Comparison of ENCODE assay signal across 12 mouse cellular contexts in genomic region chr8:91711981-91712598, GRCm38 (mm10).
DNase-seq lines count a peak whose midpoint lies in the region; ATAC-seq and TF ChIP-seq lines count a peak whose summit lies in the region.
"Had no signal": no experiment of that assay in that cellular context is flagged by ENCODE, and none has a peak within 500 bp of the region (broad histone marks: within the 10 kb centered on the region; RNA-seq: fewer than 3 reads in every experiment).

No protein-coding gene starts in this region.

- peak overlapping the region; percentile 73; the same call in 1 of the 2 replicates for H3K4me2 ChIP-seq in heart, postnatal 0 days (ENCODE audit: low read depth, low read length)
- H3K4me2 ChIP-seq in hindbrain, embryonic 13.5 days, result no peak overlapping the region; the same call in 1 of the 2 replicates
- peak overlapping the region; percentile 57; the same call in 1 of the 2 replicates for H3K4me2 ChIP-seq in midbrain, embryonic 16.5 days (ENCODE audit: low read length)

- no peak for TF ChIP-seq EP300 in heart, postnatal 0 days (IDR thresholded peaks at IDR 0.05; ENCODE audit: low read depth)

- peaks cover 3% of the 10 kb centered on the region; the same call in 1 of the 2 replicates for H3K9me3 ChIP-seq in heart, postnatal 0 days (replicated peaks; ENCODE audit: control insufficient read depth, low read length)
- no peaks in the 10 kb centered on the region for H3K9me3 ChIP-seq in hindbrain, embryonic 13.5 days
- H3K9me3 ChIP-seq in midbrain, embryonic 16.5 days (replicated peaks; ENCODE audit: control insufficient read depth, low read length, poor library complexity, severe bottlenecking), result no peaks in the 10 kb centered on the region
- H3K9me3 ChIP-seq: limb, embryonic 15.5 days had no signal

- peaks cover 6% of the 10 kb centered on the region for H3K4me1 ChIP-seq in heart, postnatal 0 days (ENCODE audit: control insufficient read depth, insufficient read depth)
- H3K4me1 ChIP-seq in hindbrain, embryonic 13.5 days (replicated peaks), result peaks cover 74% of the 10 kb centered on the region
- peaks cover 54% of the 10 kb centered on the region for H3K4me1 ChIP-seq in midbrain, embryonic 16.5 days (ENCODE audit: control insufficient read depth, insufficient read depth, low read length)

- no peak overlapping the region for H3K27ac ChIP-seq in heart, postnatal 0 days (ENCODE audit: low read depth)
- H3K27ac ChIP-seq in hindbrain, embryonic 13.5 days, result peak overlapping the region; percentile 48; the same call in 1 of the 2 replicates
- H3K27ac ChIP-seq in midbrain, embryonic 16.5 days (ENCODE audit: low read length), result no peak overlapping the region
- H3K27ac ChIP-seq: limb, embryonic 15.5 days had no signal

- WGBS in heart, postnatal 0 days, result 50% methylated on average over 6 of the region's 6 CpGs
- WGBS in hindbrain, embryonic 13.5 days, result 17% methylated on average over 6 of the region's 6 CpGs
- WGBS in midbrain, embryonic 16.5 days, result 30% methylated on average over 6 of the region's 6 CpGs

- DNase-seq in heart, postnatal 0 days (ENCODE audit: low spot score), result no peak
- DNase-seq in heart, adult 18-20 months, result no peak
- peak; percentile 35 for DNase-seq in embryo, embryonic 9.5 days (ENCODE audit: extremely low spot score)
- no peak for DNase-seq in ovary, postnatal 14 days (ENCODE audit: low spot score)
- DNase-seq in right cerebral cortex, postnatal 4 days, result no peak
- no peak for DNase-seq in adrenal gland, adult 18-20 months (ENCODE audit: low spot score in 2 of 2)
- DNase-seq: gastrocnemius, postnatal 14 days; kidney, adult 18-20 months had no signal

- H3K9ac ChIP-seq in heart, postnatal 0 days (replicated peaks; ENCODE audit: low read depth, low read length), result no peak overlapping the region
- H3K9ac ChIP-seq in hindbrain, embryonic 13.5 days, result no peak overlapping the region; the same call in 1 of the 2 replicates
- H3K9ac ChIP-seq in midbrain, embryonic 16.5 days (ENCODE audit: low read depth, low read length), result peak overlapping the region; percentile 21; the same call in 1 of the 2 replicates
- H3K9ac ChIP-seq: limb, embryonic 15.5 days had no signal

- ATAC-seq in heart, postnatal 0 days (ENCODE audit: insufficient read depth, low read depth), result no peak
- ATAC-seq in hindbrain, embryonic 13.5 days (ENCODE audit: low FRiP score), result no peak
- no peak for ATAC-seq in midbrain, embryonic 16.5 days

- no peaks in the 10 kb centered on the region for H3K36me3 ChIP-seq in heart, postnatal 0 days (replicated peaks; ENCODE audit: control insufficient read depth, insufficient read depth, low read length)
- H3K36me3 ChIP-seq in hindbrain, embryonic 13.5 days, result no peaks in the 10 kb centered on the region
- H3K36me3 ChIP-seq in midbrain, embryonic 16.5 days (ENCODE audit: control insufficient read depth, insufficient read depth, low read length), result no peaks in the 10 kb centered on the region
- H3K36me3 ChIP-seq: limb, embryonic 15.5 days had no signal

- H3K4me3 ChIP-seq in heart, postnatal 0 days (ENCODE audit: low read depth, low read length), result no peak overlapping the region
- no peak overlapping the region for H3K4me3 ChIP-seq in hindbrain, embryonic 13.5 days
- H3K4me3 ChIP-seq in midbrain, embryonic 16.5 days (ENCODE audit: low read depth, low read length), result no peak overlapping the region

- no peak for TF ChIP-seq CTCF in heart, postnatal 0 days (IDR thresholded peaks at IDR 0.05; ENCODE audit: low read depth)

- H3K27me3 ChIP-seq in heart, postnatal 0 days (ENCODE audit: control insufficient read depth, insufficient read depth, low read length), result no peaks in the 10 kb centered on the region
- peaks cover 11% of the 10 kb centered on the region for H3K27me3 ChIP-seq in hindbrain, embryonic 13.5 days
- H3K27me3 ChIP-seq in midbrain, embryonic 16.5 days (ENCODE audit: control insufficient read depth, insufficient read depth, low read depth, low read length), result no peaks in the 10 kb centered on the region
- H3K27me3 ChIP-seq: CH12.LX had no signal
